Mouse (Mus musculus) liver, embryonic 12.5 days (tissue): ENCODE measurements around the gene Zdhhc19. TPM values are rescaled to one million over a fixed set of nuclear protein-coding genes. Genes with fewer than 3 reads are reported as not detected.

Experiments
- ATAC-seq: fragments of 200-750 bp; cut with Nextera tagmentation; 2 replicates; pipeline ENCODE4 v1.8.0; 2017; ENCODE audit warnings: moderate number of reproducible peaks, mild to moderate bottlenecking, moderate library complexity
- H3K27ac ChIP-seq: fragments of 300-500 bp; sonication (generic); 2 replicates; pipeline ENCODE4 v1.5.1; 2016; ENCODE audit warnings: mild to moderate bottlenecking
- H3K27me3 ChIP-seq: fragments of 300-500 bp; sonication (generic); replicated peaks from 2 replicates; pipeline ENCODE4 v1.6.1; 2016; ENCODE audit warnings: mild to moderate bottlenecking, moderate library complexity
- H3K36me3 ChIP-seq: fragments of 300-500 bp; sonication (generic); 2 replicates; pipeline ENCODE4 v1.6.1; 2016; ENCODE audit warnings: mild to moderate bottlenecking, moderate library complexity
- H3K4me1 ChIP-seq: fragments of 300-500 bp; sonication (generic); 2 replicates; pipeline ENCODE4 v1.6.1; 2016
- H3K4me2 ChIP-seq: fragments of 300-500 bp; sonication (generic); 2 replicates; pipeline ENCODE4 v1.6.1; 2016; ENCODE audit warnings: mild to moderate bottlenecking, moderate library complexity
- H3K4me3 ChIP-seq: fragments of 300-500 bp; sonication (generic); 2 replicates; pipeline ENCODE4 v1.5.1; 2016; ENCODE audit warnings: mild to moderate bottlenecking, moderate library complexity
- H3K9ac ChIP-seq: fragments of 300-500 bp; sonication (generic); 2 replicates; pipeline ENCODE4 v1.6.1; 2016; ENCODE audit warnings: mild to moderate bottlenecking, moderate library complexity
- H3K9me3 ChIP-seq: fragments of 300-500 bp; sonication (generic); replicated peaks from 2 replicates; pipeline ENCODE4 v1.6.1; 2016; ENCODE audit warnings: mild to moderate bottlenecking, moderate library complexity
- WGBS: fragments of 180-500 bp; shearing (Covaris S2); methylation state at CpG from one replicate; pipeline ENCODE4 v1.1.7; 2016; ENCODE audit not compliant: insufficient replicate concordance; 5-methylcytosine and 5-hydroxymethylcytosine counted together
- polyA plus RNA-seq: library from polyadenylated mRNA; unstranded; fragments of >200 nt; fragmentation: Nextera tagmentation; extraction: Ambion mirVana; gene quantifications from 2 replicates; pipeline ENCODE4 v1.2.1, GENCODE M21; 2016

Zdhhc19 gene
- polyA plus RNA-seq, 1 experiment from 2014 or later, result not detected

DNA sequence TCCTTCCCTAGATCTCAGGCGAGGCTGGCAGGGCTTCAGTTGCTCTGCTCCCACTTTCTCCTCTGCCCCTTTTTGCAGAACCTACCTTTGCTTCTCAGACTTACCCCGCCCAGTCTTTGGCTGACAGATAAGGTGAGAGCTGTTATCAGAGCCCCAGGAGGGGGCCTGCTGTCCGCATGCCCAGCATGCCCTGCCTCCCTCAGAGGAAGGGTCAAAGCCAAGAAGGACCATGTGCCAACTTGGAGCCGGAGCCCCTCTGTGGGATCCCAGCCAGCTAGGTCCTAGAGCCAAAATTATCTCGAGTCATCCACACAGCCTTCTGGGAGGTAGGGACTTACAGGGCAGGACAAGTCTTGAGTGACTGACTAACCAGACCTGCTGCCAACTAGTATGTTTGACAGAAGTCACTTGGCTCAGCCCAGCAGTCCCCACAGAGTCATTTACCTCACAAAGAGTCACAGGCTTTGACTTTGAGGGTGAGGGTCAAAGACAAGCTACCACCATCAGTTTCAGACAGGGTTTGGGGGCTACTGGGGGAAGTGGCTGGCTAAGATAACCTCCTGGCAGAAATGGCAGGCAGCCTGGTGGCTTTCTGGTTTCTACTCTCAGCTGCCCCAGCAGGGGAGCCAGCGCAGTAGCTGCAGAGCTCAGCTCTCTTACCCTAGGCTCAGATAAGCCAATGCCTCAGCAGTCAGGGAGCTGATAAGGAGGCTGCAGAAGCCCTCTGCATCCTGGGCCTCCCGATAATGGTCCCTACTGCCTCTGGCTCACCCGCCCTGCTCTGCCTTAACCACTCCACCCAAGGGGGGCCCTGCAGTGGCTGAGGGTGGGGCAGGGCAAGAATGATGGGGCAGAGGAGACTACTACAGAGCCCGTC is 13.2 kb downstream of the Zdhhc19 start:
- Histone ChIP-seq H3K27me3 (0 out of 2 replicates have a peak, but pooled peaks cover 4% of the 10 kb centered on the region), H3K4me3 (peak overlapping the region; percentile 53), H3K9ac (peak overlapping the region; percentile 88), H3K4me1 (peaks cover 82% of the 10 kb centered on the region), H3K9me3 (no peaks in the 10 kb centered on the region), H3K27ac (peak overlapping the region; percentile 100), H3K36me3 (no peaks in the 10 kb centered on the region), H3K4me2 (peak overlapping the region; percentile 90)
- 8% methylated on average over 9 of the region's 9 CpGs for WGBS
- peak; percentile 92 for ATAC-seq

DNA sequence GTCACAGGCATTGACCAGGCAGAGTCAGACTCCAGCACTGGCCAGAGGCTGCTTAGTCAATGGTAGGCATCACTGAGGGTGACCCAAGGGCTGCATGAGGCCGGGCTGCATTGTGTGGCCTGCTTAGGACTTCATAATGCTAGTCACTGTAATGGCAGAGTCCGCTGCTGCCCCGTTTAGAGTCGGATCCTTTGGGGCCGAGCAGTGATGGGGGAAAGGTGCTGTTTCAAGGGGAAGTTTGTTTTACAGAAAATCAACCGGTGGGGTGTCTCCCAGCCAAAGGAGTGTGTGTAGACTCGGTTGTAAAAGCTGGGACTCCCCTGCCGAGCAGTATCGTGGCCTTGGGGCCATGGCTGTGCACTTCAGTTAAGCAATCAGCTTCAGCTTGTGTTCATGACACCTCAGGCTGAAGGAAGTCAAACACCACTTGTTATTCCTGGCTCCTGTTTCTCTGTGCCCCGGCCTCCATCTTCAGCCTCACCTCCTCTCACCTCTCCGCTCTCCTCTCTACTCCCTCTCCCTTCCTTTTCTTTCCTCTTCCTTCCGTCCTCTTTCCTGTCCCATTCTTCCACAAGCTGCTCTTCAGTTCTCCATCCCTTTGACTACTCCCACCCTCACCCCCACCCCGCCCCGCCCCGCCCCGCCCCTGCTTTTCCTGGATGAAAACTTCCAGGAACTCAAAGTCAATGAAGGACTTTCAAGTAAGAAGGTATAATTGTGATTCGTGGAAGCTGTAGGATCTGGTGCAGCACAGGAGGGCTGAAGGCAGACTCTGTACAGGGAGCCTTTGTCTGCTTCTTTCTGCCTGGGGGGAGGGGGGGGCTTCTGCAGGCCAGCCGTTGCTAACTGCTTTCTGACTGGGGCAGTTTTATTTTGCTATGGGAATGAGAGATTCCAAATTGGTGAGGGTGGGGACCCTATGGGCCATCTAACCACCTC is 14.6 kb downstream of the Zdhhc19 start:
- no peak for ATAC-seq
- WGBS, result 34% methylated on average over 18 of the region's 18 CpGs
- peak overlapping the region; percentile 90 for H3K4me2 ChIP-seq
- peaks cover 96% of the 10 kb centered on the region for H3K4me1 ChIP-seq
- 0 out of 2 replicates have a peak, but pooled peaks cover 1% of the 10 kb centered on the region for H3K27me3 ChIP-seq
- peak overlapping the region; percentile 76 for H3K9ac ChIP-seq
- no peaks in the 10 kb centered on the region for H3K9me3 ChIP-seq
- H3K4me3 ChIP-seq, result peak overlapping the region; percentile 29
- peak overlapping the region; percentile 100 for H3K27ac ChIP-seq
- H3K36me3 ChIP-seq, result no peaks in the 10 kb centered on the region

DNA sequence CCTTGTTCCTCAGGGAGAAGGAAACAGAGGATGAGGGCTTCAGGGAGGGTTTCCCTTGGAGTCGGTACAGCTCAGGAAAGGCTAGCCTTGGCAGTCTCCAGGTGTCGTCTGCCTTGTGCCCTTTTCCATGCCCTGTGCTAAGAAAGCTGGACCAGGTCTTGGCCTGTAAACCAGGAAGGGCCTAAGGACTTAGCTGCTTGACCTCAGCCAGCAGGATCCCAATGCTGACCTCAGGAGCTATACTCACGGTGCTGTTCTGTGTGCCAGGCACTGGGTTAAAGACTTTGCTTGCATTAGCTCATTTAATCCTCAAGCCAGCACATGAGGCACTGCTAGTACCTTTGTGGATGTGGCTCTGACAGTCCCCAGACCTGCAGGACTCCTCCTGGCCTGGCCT is 15.3 kb downstream of the Zdhhc19 start:
- H3K27me3 ChIP-seq, result no peaks in the 10 kb centered on the region
- H3K4me3 ChIP-seq, result peak overlapping the region; percentile 29
- peak overlapping the region; percentile 76 for H3K9ac ChIP-seq
- WGBS, result 60% methylated on average over 3 of the region's 3 CpGs
- no peak for ATAC-seq
- peaks cover 98% of the 10 kb centered on the region for H3K4me1 ChIP-seq
- no peaks in the 10 kb centered on the region for H3K36me3 ChIP-seq
- peak overlapping the region; percentile 90 for H3K4me2 ChIP-seq
- H3K27ac ChIP-seq, result peak overlapping the region; percentile 100
- H3K9me3 ChIP-seq, result no peaks in the 10 kb centered on the region

DNA sequence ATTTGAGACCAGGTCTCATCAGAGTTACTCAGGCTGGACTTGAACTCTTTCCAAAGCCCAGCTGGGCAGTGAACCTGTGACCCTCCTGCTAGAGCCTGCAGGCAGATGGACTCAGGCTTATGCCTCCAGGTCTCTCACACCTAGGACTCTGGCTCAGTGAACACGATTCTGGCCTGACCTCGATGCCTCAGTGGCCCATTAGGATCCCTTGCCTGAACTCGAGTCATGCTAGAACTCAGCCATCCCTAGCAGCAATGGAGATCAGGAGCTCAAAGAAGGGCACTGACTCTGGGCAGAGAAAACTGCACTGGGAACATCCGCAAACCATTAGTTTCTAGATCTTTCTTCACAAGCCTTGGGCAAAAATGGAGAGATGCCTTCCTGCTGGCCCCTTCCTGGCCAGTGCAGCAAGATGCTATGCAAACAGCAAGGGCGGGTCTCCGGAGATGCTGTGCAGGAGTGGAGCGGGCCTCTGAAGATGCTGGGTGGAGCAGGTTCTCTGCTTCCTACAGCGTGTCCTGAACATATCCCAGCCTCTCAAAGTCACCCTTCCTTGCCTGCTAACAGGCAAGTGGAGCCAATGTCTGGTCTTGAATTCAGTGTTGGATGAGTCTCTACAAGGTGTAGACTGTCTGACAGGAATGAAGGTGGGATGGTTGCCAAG is 15.9 kb downstream of the Zdhhc19 start:
- peak overlapping the region; percentile 90 for H3K4me2 ChIP-seq
- H3K36me3 ChIP-seq, result no peaks in the 10 kb centered on the region
- peaks cover 98% of the 10 kb centered on the region for H3K4me1 ChIP-seq
- H3K27ac ChIP-seq, result peak overlapping the region; percentile 100
- no peaks in the 10 kb centered on the region for H3K27me3 ChIP-seq
- ATAC-seq, result no peak
- WGBS, result 70% methylated on average over 8 of the region's 8 CpGs
- no peak overlapping the region for H3K4me3 ChIP-seq
- H3K9me3 ChIP-seq, result no peaks in the 10 kb centered on the region
- H3K9ac ChIP-seq, result peak overlapping the region; percentile 76

DNA sequence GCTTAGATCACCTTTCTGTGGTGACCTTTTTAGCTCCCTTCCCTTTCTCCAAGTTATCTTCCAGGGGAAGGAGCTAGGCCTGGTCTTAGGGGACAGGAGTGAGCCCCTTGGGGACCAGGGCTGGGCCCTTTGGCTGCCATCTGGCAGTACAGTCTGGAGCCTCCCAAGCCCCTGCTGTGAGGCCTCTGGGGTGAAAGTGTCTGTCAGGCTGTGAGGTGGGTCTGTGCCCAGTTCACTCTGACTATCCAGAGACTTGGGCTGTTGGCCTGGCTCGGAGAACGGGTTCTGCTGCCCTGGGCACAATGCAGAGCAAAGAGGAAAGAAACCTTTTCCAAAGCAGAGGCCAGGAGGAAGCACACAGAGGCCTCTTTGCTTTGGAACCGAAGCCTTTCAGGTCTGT is 16.9 kb downstream of the Zdhhc19 start:
- Histone ChIP-seq H3K27ac (peak overlapping the region; percentile 100), H3K36me3 (no peaks in the 10 kb centered on the region), H3K4me2 (peak overlapping the region; percentile 90), H3K9ac (peak overlapping the region; percentile 76), H3K27me3 (no peaks in the 10 kb centered on the region), H3K9me3 (no peaks in the 10 kb centered on the region), H3K4me1 (peaks cover 98% of the 10 kb centered on the region), H3K4me3 (no peak overlapping the region)
- 71% methylated on average over 3 of the region's 3 CpGs for WGBS
- ATAC-seq, result no peak

DNA sequence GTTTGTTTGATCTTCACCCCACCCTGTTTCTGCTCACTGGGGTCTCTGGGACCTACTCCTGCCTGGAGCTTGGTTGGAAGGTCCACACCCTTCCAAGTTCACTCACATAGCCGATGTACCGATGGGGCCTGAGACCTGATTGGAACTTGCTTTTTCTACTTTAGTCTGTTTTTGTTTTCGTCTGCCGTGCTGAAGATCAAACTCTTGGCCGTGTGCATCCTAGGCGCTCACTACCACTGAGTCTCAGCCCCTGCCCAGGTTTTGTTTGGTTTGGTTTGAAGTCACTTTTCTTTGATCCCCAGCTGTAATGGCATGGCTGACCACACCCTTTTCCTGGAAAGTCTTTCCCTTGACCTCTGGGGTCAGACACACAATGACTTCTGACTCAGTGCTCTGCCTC is 17.3 kb downstream of the Zdhhc19 start:
- peaks cover 98% of the 10 kb centered on the region for H3K4me1 ChIP-seq
- peak overlapping the region; percentile 90 for H3K4me2 ChIP-seq
- H3K9me3 ChIP-seq, result no peaks in the 10 kb centered on the region
- H3K4me3 ChIP-seq, result no peak overlapping the region
- no peaks in the 10 kb centered on the region for H3K36me3 ChIP-seq
- peak overlapping the region; percentile 100 for H3K27ac ChIP-seq
- ATAC-seq, result no peak
- WGBS, result 91% methylated on average over 6 of the region's 6 CpGs
- peak overlapping the region; percentile 76 for H3K9ac ChIP-seq
- no peaks in the 10 kb centered on the region for H3K27me3 ChIP-seq

DNA sequence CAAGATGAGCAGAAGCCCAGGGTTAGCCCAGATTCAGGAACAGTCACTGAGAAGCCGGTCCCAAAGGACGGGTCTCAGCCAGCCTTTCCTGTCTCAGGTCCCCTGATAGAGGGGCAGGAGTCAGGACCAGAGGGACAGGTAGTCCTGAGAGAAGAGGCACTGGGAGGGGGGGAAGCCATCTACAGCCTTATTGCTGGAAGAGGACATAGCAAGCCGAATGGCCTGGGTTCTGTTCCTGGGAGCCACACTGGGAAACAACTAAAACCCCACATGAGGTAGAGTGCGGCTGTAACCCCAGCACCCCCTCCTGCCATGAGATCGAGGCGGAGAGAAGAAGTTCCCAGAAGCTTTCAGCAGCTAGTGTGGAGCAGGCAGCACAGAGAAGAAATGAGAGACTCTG is 17.9 kb downstream of the Zdhhc19 start:
- ATAC-seq, result no peak
- no peaks in the 10 kb centered on the region for H3K36me3 ChIP-seq
- peaks cover 98% of the 10 kb centered on the region for H3K4me1 ChIP-seq
- H3K9me3 ChIP-seq, result no peaks in the 10 kb centered on the region
- no peaks in the 10 kb centered on the region for H3K27me3 ChIP-seq
- H3K4me2 ChIP-seq, result no peak overlapping the region
- no peak overlapping the region for H3K4me3 ChIP-seq
- 91% methylated on average over 6 of the region's 6 CpGs for WGBS
- peak overlapping the region; percentile 100 for H3K27ac ChIP-seq
- H3K9ac ChIP-seq, result no peak overlapping the region

DNA sequence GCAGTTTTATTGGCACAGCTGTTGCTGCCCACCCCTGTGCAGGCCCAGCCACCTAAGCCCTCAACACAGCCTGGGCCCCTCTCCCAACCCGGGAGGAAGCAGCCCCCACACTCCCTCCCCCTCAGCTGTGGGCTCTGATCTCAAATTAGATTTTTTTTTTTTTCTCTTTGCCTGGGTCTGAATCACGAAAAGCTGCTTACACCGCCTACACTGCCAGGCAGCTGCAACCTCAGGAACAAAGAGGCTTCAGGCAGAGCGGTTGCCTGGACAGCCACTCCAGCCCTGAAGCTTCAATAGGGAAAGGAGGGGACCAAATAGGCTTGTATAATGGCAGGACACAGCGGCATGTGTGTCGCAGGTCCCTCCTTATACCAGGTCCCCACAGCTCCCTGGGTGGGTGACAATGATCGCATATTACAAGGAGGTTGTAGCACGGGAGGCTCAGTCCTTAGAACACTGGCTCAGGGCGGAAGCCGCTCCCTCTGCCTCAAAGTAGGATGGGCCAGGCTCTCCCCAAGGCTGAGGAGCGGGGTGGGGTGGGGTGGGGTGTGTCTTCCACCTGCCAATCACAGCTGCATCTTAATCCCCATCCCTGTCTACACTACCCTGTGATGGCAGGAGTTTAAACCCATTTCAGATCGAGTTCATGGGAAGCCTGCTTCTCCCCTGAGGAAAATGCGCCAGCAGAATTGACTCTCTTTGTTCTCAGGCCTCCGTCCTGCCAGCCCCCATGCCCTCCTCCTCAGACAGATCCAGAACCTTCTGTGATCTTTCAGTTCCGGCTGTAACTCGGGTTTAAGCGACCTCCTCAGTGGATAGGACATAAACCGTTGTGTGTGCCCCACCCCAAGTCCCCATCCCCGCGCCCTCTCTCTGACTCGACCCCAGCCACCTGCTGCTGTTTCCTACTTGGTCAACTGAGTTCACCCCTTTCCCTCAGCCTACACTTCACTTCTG is 20.2 kb downstream of the Zdhhc19 start:
- Histone ChIP-seq H3K4me1 (peaks cover 100% of the 10 kb centered on the region), H3K36me3 (no peaks in the 10 kb centered on the region), H3K9ac (peak overlapping the region; percentile 66), H3K9me3 (no peaks in the 10 kb centered on the region), H3K4me2 (peak overlapping the region; percentile 64), H3K27me3 (no peaks in the 10 kb centered on the region), H3K27ac (peak overlapping the region; percentile 100), H3K4me3 (0 out of 2 replicates have a peak overlapping the region, but pooled peaks have one; percentile 14)
- peak; percentile 88 for ATAC-seq
- 30% methylated on average over 21 of the region's 21 CpGs for WGBS

DNA sequence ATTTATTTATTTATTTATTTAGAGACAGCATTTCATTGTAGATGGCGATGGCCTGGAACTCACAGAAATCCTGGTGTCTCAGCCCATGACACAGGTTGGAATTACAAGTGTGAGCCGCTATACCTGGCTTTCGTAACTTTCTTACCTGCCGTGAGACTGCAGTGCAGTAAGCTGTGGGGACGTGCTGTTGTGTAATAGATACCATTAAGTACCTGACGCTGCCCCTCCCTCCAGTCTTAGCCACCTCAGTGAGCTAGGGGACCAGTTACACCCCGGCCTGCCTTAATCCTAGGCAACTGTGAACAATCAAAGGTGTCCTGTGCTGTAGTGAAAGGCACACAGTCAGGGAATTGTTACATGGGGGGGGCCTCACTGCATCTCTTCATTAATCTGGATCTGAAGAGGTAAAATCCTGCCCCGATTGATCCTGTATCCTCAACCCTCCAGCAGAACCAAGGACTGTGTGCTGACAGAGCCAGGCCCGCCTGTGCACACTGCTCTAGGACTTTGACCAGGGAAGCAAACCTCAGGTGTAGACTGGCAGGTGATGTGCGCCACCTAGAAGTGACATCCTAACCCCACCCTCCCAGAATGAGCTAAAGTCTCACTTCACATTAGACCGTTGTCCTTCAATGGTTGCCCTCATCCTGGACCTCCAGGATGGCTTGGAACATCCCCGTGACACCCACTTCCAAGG is 21.9 kb downstream of the Zdhhc19 start:
- no peak overlapping the region for H3K9ac ChIP-seq
- no peak overlapping the region for H3K4me2 ChIP-seq
- 78% methylated on average over 12 of the region's 12 CpGs for WGBS
- no peak for ATAC-seq
- H3K27ac ChIP-seq, result 0 out of 2 replicates have a peak overlapping the region, but pooled peaks have one; percentile 100
- peaks cover 98% of the 10 kb centered on the region for H3K4me1 ChIP-seq
- no peak overlapping the region for H3K4me3 ChIP-seq
- no peaks in the 10 kb centered on the region for H3K27me3 ChIP-seq
- no peaks in the 10 kb centered on the region for H3K36me3 ChIP-seq
- no peaks in the 10 kb centered on the region for H3K9me3 ChIP-seq

DNA sequence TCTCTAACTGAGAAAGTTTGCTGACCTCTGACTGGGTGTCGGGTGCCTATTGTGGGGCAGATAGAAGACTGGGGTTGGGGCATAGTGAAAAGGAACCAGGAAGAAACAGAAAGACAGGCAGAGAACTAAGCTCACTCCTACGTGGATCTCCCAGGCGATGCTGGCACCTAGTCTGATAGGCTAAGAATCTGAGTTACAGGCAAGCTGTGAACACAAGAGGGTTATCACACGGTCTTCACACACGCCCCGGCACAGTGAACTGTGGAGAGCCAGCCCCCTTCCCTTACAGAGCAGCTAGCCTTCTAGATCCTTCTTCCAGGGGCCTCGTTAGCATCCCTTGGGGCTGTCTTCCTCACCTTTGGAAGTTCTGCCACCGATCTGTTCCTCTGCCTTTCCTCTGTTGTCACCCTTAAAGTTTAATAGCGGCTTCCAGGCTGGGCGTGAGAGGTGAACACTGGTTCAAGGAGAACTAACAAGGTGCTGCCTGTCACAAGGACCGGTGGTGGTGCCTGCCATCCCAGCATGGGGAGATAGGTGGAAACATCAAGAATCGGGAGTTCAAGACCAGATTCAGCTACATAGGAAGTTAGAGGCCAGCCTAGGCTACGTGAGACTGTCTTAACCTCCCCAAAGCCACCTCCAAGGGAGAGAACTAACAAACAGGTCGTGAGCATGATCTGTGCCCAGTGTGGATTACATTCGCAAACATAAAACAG is 23.7 kb downstream of the Zdhhc19 start:
- ATAC-seq, result peak; percentile 56
- H3K27me3 ChIP-seq, result no peaks in the 10 kb centered on the region
- H3K36me3 ChIP-seq, result no peaks in the 10 kb centered on the region
- peak overlapping the region; percentile 64 for H3K27ac ChIP-seq
- peak overlapping the region; percentile 52 for H3K9ac ChIP-seq
- no peaks in the 10 kb centered on the region for H3K9me3 ChIP-seq
- peaks cover 90% of the 10 kb centered on the region for H3K4me1 ChIP-seq
- H3K4me3 ChIP-seq, result no peak overlapping the region
- 55% methylated on average over 15 of the region's 15 CpGs for WGBS
- peak overlapping the region; percentile 37 for H3K4me2 ChIP-seq
